Mouse (Mus musculus): ENCODE measurements around the gene Lrrc29.

GRCm38 (mm10) chr8:105303396-105303795 is 22.7 kb downstream of the Lrrc29 start:
- TF ChIP-seq POLR2A (IDR thresholded peaks at IDR 0.05; ENCODE audit: borderline replicate concordance, extremely low read depth, insufficient read depth, insufficient read length, poor library complexity, severe bottlenecking) (no peak), CTCF (IDR thresholded peaks at IDR 0.05; ENCODE audit: borderline replicate concordance, extremely low read depth, insufficient read depth, insufficient read length) (no peak)

Data from brain, embryonic 14.5 days (tissue).